ENCODE assay signal across 16 mouse cellular contexts in the genomic region with DNA sequence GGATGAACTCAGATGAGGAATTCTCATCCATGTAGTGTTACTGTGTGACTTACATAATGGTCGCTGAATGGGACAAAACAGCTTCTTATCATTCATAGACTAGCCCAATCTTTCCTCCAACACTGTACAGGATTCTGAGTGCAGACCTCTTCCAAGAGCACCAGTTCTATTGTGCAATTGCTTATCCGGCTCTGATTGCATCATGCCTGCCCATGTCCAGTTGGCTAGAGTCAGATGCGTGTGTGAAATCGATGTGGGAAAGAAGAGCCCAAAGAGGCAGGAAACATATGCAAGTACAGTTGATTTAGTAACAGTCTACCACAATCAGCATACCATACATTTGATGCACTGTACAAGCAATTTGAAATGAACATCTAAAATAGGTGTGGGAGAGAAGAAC.
A peak's percentile ranks its signal among the peaks of the same experiment; 100 is the strongest.
DNase-seq lines count a peak whose midpoint lies in the region; ATAC-seq and TF ChIP-seq lines count a peak whose summit lies in the region.
"Had no signal": no experiment of that assay in that cellular context is flagged by ENCODE, and none has a peak within 500 bp of the region (broad histone marks: within the 10 kb centered on the region; RNA-seq: fewer than 3 reads in every experiment).

No protein-coding gene starts in this region.

- peak; percentile 61 for DNase-seq in adrenal gland, postnatal 10 days
- DNase-seq in adrenal gland, postnatal 4 days (ENCODE audit: low spot score in 2 of 2), result no peak
- peak; percentile 88 for DNase-seq in NIH3T3 (ENCODE audit: low read depth)
- DNase-seq in liver, adult 2 months (ENCODE audit: extremely low read depth, low read depth, low spot score), result peak; percentile 98
- DNase-seq in lung, postnatal 14 days, result peak; percentile 55
- DNase-seq in forebrain, embryonic 11.5 days (ENCODE audit: low spot score), result no peak
- no peak for DNase-seq in thymus, postnatal 14 days
- no peak for DNase-seq in spleen, postnatal 4 days (ENCODE audit: low spot score in 2 of 2)
- DNase-seq: cerebellum, postnatal 14 days; kidney, adult 18-20 months; left cerebral cortex, postnatal 4 days had no signal

- no peaks in the 10 kb centered on the region for H3K79me2 ChIP-seq in liver, adult 2 months (ENCODE audit: control insufficient read depth, insufficient read depth, low read length)

- ATAC-seq in forebrain, embryonic 11.5 days (replicated peaks; ENCODE audit: low FRiP score), result no peak
- ATAC-seq: Patski had no signal

- H3K27me3 ChIP-seq in liver, adult 2 months (ENCODE audit: control insufficient read depth, insufficient read depth, low read length), result no peaks in the 10 kb centered on the region
- no peaks in the 10 kb centered on the region for H3K27me3 ChIP-seq in forebrain, embryonic 11.5 days (ENCODE audit: control insufficient read depth, insufficient read depth, low read length)
- H3K27me3 ChIP-seq: hindbrain, embryonic 12.5 days; midbrain, embryonic 12.5 days; Patski had no signal

- no peak overlapping the region for H3K9ac ChIP-seq in liver, adult 2 months (ENCODE audit: low read depth, low read length)
- H3K9ac ChIP-seq in forebrain, embryonic 11.5 days (ENCODE audit: low read length), result no peak overlapping the region
- H3K9ac ChIP-seq: hindbrain, embryonic 12.5 days; midbrain, embryonic 12.5 days had no signal

- WGBS in liver, adult 2 months, result 6% methylated on average over 4 of the region's 4 CpGs
- WGBS in forebrain, embryonic 11.5 days, result 91% methylated on average over 4 of the region's 4 CpGs

- no peak for TF ChIP-seq CTCF in liver, adult 2 months (IDR thresholded peaks at IDR 0.05; ENCODE audit: low read depth, low read length)

- H3K9me3 ChIP-seq in forebrain, embryonic 11.5 days (ENCODE audit: control insufficient read depth, low read length), result no peaks in the 10 kb centered on the region
- H3K9me3 ChIP-seq: hindbrain, embryonic 12.5 days; midbrain, embryonic 12.5 days had no signal

- no peak for TF ChIP-seq POLR2A in liver, adult 2 months (IDR thresholded peaks at IDR 0.05; ENCODE audit: extremely low read depth, insufficient read depth, low read length)

- peaks cover 3% of the 10 kb centered on the region; the same call in 1 of the 2 replicates for H3K4me1 ChIP-seq in liver, adult 2 months (ENCODE audit: control insufficient read depth, insufficient read depth, low read length)
- no peaks in the 10 kb centered on the region for H3K4me1 ChIP-seq in forebrain, embryonic 11.5 days (replicated peaks; ENCODE audit: control insufficient read depth, insufficient read depth, low read length)
- H3K4me1 ChIP-seq: hindbrain, embryonic 12.5 days; midbrain, embryonic 12.5 days had no signal

- no peak overlapping the region for H3K4me2 ChIP-seq in forebrain, embryonic 11.5 days (ENCODE audit: low read depth, low read length, severe bottlenecking)
- H3K4me2 ChIP-seq: hindbrain, embryonic 12.5 days; midbrain, embryonic 12.5 days had no signal

- H3K27ac ChIP-seq in liver, adult 2 months (replicated peaks; ENCODE audit: insufficient read depth, low read depth, low read length), result no peak overlapping the region
- no peak overlapping the region for H3K27ac ChIP-seq in forebrain, embryonic 11.5 days (ENCODE audit: low read depth, low read length)
- H3K27ac ChIP-seq: hindbrain, embryonic 12.5 days; layer of hippocampus, adult 2 months; midbrain, embryonic 12.5 days had no signal

- H3K36me3 ChIP-seq in liver, adult 2 months (ENCODE audit: control insufficient read depth, insufficient read depth, low read length), result no peaks in the 10 kb centered on the region
- no peaks in the 10 kb centered on the region for H3K36me3 ChIP-seq in forebrain, embryonic 11.5 days (ENCODE audit: control insufficient read depth, insufficient read depth, low read length)
- H3K36me3 ChIP-seq: hindbrain, embryonic 12.5 days; midbrain, embryonic 12.5 days had no signal

- H3K4me3 ChIP-seq in liver, adult 2 months (ENCODE audit: insufficient read depth, low read depth, low read length), result no peak overlapping the region
- H3K4me3 ChIP-seq in forebrain, embryonic 11.5 days (ENCODE audit: low read depth, low read length), result no peak overlapping the region
- H3K4me3 ChIP-seq: erythroblast, embryonic 14.5 days; hindbrain, embryonic 12.5 days; layer of hippocampus, adult 2 months; midbrain, embryonic 12.5 days had no signal

Comparison
In these comparisons a context has a peak if more than half of its experiments do, and no peak if none do; other contexts are left out.
1. DNase-seq: peak in adrenal gland, postnatal 10 days (single experiment), NIH3T3 (single experiment), liver, adult 2 months (single experiment) and lung, postnatal 14 days (single experiment); none in adrenal gland, postnatal 4 days (0 of 2), forebrain, embryonic 11.5 days (single experiment), thymus, postnatal 14 days (single experiment) and spleen, postnatal 4 days (0 of 2).